Mouse (Mus musculus): ENCODE results near the gene Insyn1.

DNA sequence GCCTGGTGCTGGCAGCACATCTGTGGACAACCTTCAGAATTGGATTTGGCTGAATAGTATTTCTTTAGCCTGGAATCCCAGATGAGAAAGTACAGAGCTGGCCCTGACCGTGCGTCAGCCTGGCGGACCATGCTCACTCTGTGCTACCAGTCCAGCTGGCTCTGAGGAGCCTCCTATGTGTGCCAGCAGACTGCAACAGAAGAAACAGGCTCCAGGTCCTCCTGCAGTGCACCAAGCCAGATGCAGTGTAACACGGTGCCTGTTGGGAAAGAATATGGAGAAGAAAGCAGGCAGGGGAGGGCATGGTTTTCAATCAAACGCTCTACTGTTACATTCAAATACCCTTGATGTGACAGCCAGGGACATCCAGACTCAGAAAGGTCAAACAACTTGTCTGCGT is 48.3 kb upstream of the Insyn1 start:
- TF ChIP-seq POLR2A (IDR thresholded peaks at IDR 0.05; ENCODE audit: borderline replicate concordance, extremely low read depth, low read depth, low read length) (no peak), CTCF (IDR thresholded peaks at IDR 0.05; ENCODE audit: insufficient read depth, low read length) (no peak)
